Mouse (Mus musculus) myocyte (in vitro differentiated cells): ENCODE results near the gene Ints5. TPM values are rescaled to one million over a fixed set of nuclear protein-coding genes. Genes with fewer than 3 reads are reported as not detected.

Experiments
- H3K27me3 ChIP-seq: one replicate; pipeline ENCODE4 v1.6.1; 2011; ENCODE audit not compliant: control insufficient read depth, insufficient read depth, insufficient read length
- H3K36me3 ChIP-seq: one replicate; pipeline ENCODE4 v1.6.1; 2011; ENCODE audit not compliant: control insufficient read depth, insufficient read depth
- H3K4me2 ChIP-seq: one replicate; pipeline ENCODE4 v1.6.1; 2011; ENCODE audit warnings: low read depth, control low read depth
- H3K4me3 ChIP-seq: one replicate; pipeline ENCODE4 v1.5.1; 2011; ENCODE audit warnings: mild to moderate bottlenecking, control low read depth, moderate library complexity
- H3K79me2 ChIP-seq: one replicate; pipeline ENCODE4 v1.6.1; 2011; ENCODE audit not compliant: control insufficient read depth, insufficient read depth
- H3ac ChIP-seq: one replicate; pipeline ENCODE4 v1.6.1; 2011; ENCODE audit not compliant: control insufficient read depth, insufficient read length
- CEBPB ChIP-seq: IDR thresholded peaks from 2 replicates; pipeline ENCODE4 v1.6.1; 2011; ENCODE audit warnings: mild to moderate bottlenecking, moderate library complexity; ENCODE audit not compliant: poor library complexity, insufficient read depth, severe bottlenecking
- E2F4 ChIP-seq: IDR thresholded peaks from one replicate; pipeline ENCODE4 v1.6.1; 2011; ENCODE audit warnings: mild to moderate bottlenecking, control low read depth, moderate library complexity; ENCODE audit not compliant: insufficient read depth
- MAX ChIP-seq: IDR thresholded peaks from one replicate; pipeline ENCODE4 v1.6.1; 2011; ENCODE audit warnings: low read depth, mild to moderate bottlenecking, control low read depth
- MYOD1 ChIP-seq, 3 experiments: IDR thresholded peaks; one replicate each; pipeline ENCODE4 v1.6.1; 2011; ENCODE audit warnings: control low read depth in 2 of 3, low read depth in 2 of 3, mild to moderate bottlenecking in 2 of 3, moderate library complexity in 1 of 3; ENCODE audit not compliant: insufficient read length in 2 of 3, control insufficient read depth in 1 of 3
- MYOG ChIP-seq, 3 experiments: IDR thresholded peaks; one replicate each; pipeline ENCODE4 v1.6.1; 2011; ENCODE audit warnings: control low read depth in 2 of 3, low read depth in 2 of 3, mild to moderate bottlenecking in 2 of 3; ENCODE audit not compliant: insufficient read length in 2 of 3, control insufficient read depth in 1 of 3, insufficient read depth in 1 of 3
- POLR2A ChIP-seq: IDR thresholded peaks from one replicate; pipeline ENCODE4 v1.6.1; 2011; ENCODE audit warnings: low read depth, mild to moderate bottlenecking, control low read depth, moderate library complexity; ENCODE audit not compliant: insufficient read length
- POLR2AphosphoS2 ChIP-seq: IDR thresholded peaks from one replicate; pipeline ENCODE4 v1.6.1; 2011; ENCODE audit warnings: low read depth, control low read depth; ENCODE audit not compliant: insufficient read length
- REST ChIP-seq: IDR thresholded peaks from one replicate; pipeline ENCODE4 v1.6.1; 2011; ENCODE audit warnings: mild to moderate bottlenecking, control low read depth, moderate library complexity; ENCODE audit not compliant: insufficient read depth, insufficient read length
- SRF ChIP-seq: IDR thresholded peaks from one replicate; pipeline ENCODE4 v1.6.1; 2011; ENCODE audit warnings: low read depth; ENCODE audit not compliant: control insufficient read depth, insufficient read length
- TCF12 ChIP-seq: IDR thresholded peaks from one replicate; pipeline ENCODE4 v1.6.1; 2011; ENCODE audit warnings: mild to moderate bottlenecking, control low read depth; ENCODE audit not compliant: poor library complexity, insufficient read depth, severe bottlenecking
- TCF3 ChIP-seq: IDR thresholded peaks from one replicate; pipeline ENCODE4 v1.6.1; 2011; ENCODE audit warnings: low read depth, control low read depth; ENCODE audit not compliant: insufficient read length
- USF1 ChIP-seq: IDR thresholded peaks from one replicate; pipeline ENCODE4 v1.6.1; 2011; ENCODE audit warnings: low read depth, mild to moderate bottlenecking, control low read depth, moderate library complexity
- polyA plus RNA-seq: library from polyadenylated mRNA; unstranded; fragments of >200 nt; fragmentation: generic; extraction: Trizol; gene quantifications from one replicate; pipeline ENCODE4 v1.2.1, GENCODE M21; 2012; ENCODE audit warnings: missing spikeins

Ints5 gene
- polyA plus RNA-seq, result 23.2 TPM

DNA sequence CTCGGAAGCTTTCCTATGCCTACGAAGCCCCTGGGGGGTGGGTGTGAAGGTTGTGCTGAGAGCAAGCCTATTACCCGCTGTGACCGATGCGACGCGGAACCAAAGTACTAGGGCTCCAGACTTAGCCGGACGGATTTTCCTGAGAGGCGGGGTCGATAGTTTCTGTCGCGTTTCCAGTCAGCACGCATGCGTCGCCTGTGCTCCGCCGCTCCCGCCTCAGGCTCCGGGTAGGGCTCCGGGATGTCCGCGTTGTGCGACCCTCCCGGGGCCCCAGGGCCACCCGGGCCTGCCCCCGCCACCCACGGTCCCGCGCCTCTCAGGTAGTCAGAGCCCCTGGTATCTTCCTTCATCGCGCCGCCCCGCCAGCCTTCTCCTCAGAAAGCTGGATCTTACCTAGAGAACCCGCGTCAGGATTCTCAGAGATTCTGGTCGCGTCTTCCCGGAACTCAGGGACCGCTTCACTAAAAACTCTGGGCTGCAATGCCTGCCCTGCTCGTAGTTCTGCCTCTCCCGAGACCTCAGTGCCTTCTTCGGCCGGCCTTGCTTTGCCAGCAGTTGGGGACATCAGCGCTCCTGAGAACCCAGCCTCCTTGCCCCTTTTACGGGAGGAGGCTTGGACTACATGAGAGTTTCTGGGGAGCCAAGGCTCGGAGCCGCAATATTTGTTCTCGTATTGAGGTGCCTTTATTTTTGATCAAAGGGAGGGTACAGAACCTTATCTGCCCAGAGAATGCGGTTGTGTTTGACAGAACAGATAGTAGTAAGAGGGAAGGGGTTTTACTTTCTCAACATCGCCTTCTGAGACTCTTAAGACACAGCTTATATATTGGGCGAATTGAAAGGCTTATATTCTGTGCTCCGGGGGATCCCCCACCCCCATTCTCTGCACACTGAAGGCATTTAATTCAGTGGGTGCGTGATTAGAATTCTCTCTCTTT is at the start of gene Ints5:
Gene Ints5 (plus strand): TSS at position 177 of the 938 bp plus-strand sequence.
- Histone ChIP-seq H3K36me3 (no peaks in the 10 kb centered on the region), H3ac (peak within 1 kb of the TSS; percentile 35)
- peak; percentile 91 for TF ChIP-seq POLR2A
- no peak for TF ChIP-seq E2F4
- no peak for TF ChIP-seq USF1
- no peak for TF ChIP-seq CEBPB
- TF ChIP-seq SRF, result peak; percentile 35
- TF ChIP-seq POLR2AphosphoS2, result peak; percentile 96
- no peak for TF ChIP-seq REST

DNA sequence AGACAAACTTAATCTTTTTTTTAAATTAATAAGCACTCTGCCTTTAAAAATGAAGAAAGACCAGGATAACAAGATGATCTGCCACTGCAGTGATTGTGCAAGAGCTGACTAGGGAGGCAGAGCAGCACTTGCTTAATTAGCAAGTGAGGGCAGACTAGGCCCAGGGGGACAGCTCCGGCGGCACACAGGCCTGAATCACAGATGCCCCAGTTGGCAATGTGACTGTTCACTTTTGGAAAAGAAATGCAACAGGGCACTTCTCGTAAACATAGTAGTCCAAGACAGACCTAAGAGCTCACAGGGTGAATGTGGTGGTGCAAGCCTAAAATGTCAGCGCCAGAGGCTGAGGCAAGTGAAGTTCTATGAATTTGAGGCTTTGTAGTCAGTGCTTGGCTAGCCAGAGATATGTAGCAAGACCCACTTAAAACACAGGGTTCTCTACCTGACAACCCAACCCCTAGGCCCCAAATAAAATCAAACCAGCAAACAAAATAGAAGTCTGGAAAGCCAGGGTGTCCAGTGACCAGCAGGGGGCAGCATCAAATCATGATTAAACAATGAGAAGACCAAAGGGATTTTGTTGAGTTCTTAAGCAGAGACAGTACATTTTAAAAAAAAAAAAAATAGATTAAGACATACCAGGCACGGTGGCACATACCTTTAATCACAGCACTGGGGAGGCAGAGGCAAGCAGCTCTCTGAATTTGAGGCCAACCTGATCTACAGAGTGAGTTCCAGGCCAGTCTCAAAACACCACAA is 48.3 kb upstream of the Ints5 start:
- TF ChIP-seq TCF12, result no peak
- TF ChIP-seq TCF3, result no peak
- TF ChIP-seq MYOD1 (IDR thresholded peaks at IDR 0.05; ENCODE audit: control insufficient read depth in 1 of 3, insufficient read length in 2 of 3, low read depth in 2 of 3), result no peak
- TF ChIP-seq USF1, result no peak
- no peak for TF ChIP-seq MYOG (IDR thresholded peaks at IDR 0.05; ENCODE audit: control insufficient read depth in 1 of 3, insufficient read depth in 1 of 3, insufficient read length in 2 of 3, low read depth in 2 of 3)
- TF ChIP-seq MAX, result no peak
- TF ChIP-seq E2F4, result no peak
- TF ChIP-seq CEBPB, result no peak
- no peak for TF ChIP-seq POLR2AphosphoS2
- no peak for TF ChIP-seq REST
- no peak for TF ChIP-seq POLR2A
- no peak for TF ChIP-seq SRF
- H3K36me3 ChIP-seq, result peaks cover 31% of the 10 kb centered on the region

More for the DNA sequence above, at the start of gene Ints5:
- Histone ChIP-seq H3K79me2 (peaks cover 47% of the 10 kb centered on the region), H3K4me3 (peak within 1 kb of the TSS; percentile 67), H3K27me3 (no peaks in the 10 kb centered on the region), H3K4me2 (peak within 1 kb of the TSS; percentile 96)

DNA sequence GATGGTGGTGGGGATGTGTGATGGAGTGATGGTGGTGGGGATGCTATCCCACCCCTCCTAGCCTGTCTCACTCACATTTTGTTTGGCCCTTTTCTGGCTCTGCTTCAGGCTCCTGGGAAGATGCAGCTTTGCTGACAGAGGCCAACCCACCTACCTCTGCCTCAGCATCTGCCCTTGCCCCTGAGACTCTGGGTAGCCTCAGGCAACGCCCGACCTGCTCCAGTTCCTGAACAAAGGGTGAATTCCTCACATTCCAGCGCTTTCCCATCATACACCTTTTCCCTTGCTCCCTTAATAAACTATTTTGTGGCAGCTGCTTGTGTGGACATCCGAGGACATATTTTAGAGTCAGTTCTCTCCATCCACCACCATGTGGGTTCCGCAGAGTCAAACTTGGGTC is 44.4 kb upstream of the Ints5 start:
- peaks cover 27% of the 10 kb centered on the region for H3K36me3 ChIP-seq
- H3K4me3 ChIP-seq, result no peak overlapping the region
- no peak overlapping the region for H3K4me2 ChIP-seq
- no peaks in the 10 kb centered on the region for H3K27me3 ChIP-seq
- no peak overlapping the region for H3ac ChIP-seq
- H3K79me2 ChIP-seq, result no peaks in the 10 kb centered on the region
- TF ChIP-seq MYOG (IDR thresholded peaks at IDR 0.05; ENCODE audit: control insufficient read depth in 1 of 3, insufficient read depth in 1 of 3, insufficient read length in 2 of 3, low read depth in 2 of 3) (no peak), TCF12 (no peak), TCF3 (no peak), USF1 (no peak), CEBPB (no peak)

More for the DNA sequence above, 48.3 kb upstream of the Ints5 start:
- no peaks in the 10 kb centered on the region for H3K79me2 ChIP-seq
- no peak overlapping the region for H3ac ChIP-seq
- H3K4me2 ChIP-seq, result no peak overlapping the region
- no peaks in the 10 kb centered on the region for H3K27me3 ChIP-seq
- H3K4me3 ChIP-seq, result no peak overlapping the region

- TF ChIP-seq USF1 (peak; percentile 57), REST (no peak)
- no peak within 1 kb of the TSS for H3K4me3 ChIP-seq
- no peaks in the 10 kb centered on the region for H3K79me2 ChIP-seq
Observed at GRCm38 (mm10) chr19:8850402-8850901, 42.4 kb upstream of the Ints5 start, which contains the start of gene Lrrn4cl. TSS of gene Lrrn4cl (plus strand) at chr19:8850768.

DNA sequence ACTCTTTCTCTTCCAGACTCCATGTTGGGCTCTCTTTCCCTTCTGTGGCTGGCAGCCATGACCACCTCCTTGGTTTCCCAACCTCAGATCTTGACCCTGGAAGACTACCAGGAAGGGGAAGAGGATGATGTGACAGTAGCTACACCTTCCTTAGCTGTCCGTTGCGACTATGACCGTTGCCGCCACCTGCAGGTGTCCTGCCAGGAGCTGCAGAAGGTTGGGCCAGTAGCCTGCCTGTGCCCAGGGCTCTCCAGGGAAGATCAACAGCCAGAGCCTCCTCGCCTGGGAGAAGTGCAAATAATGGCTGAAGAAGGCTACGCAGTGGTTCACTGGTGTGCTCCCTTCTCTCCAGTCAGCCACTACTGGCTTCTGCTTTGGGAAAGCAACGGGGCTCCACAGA is 41.2 kb upstream of the Ints5 start:
- no peak for TF ChIP-seq TCF12
- TF ChIP-seq REST, result no peak
- TF ChIP-seq MAX, result no peak
- no peak for TF ChIP-seq MYOD1 (IDR thresholded peaks at IDR 0.05; ENCODE audit: control insufficient read depth in 1 of 3, insufficient read length in 2 of 3, low read depth in 2 of 3)
- no peak for TF ChIP-seq POLR2A
- no peak for TF ChIP-seq POLR2AphosphoS2
- no peak for TF ChIP-seq TCF3
- TF ChIP-seq SRF, result no peak
- TF ChIP-seq MYOG (IDR thresholded peaks at IDR 0.05; ENCODE audit: control insufficient read depth in 1 of 3, insufficient read depth in 1 of 3, insufficient read length in 2 of 3, low read depth in 2 of 3), result no peak
- no peak for TF ChIP-seq CEBPB
- no peak for TF ChIP-seq USF1
- no peak for TF ChIP-seq E2F4
- Histone ChIP-seq H3K4me3 (no peak overlapping the region), H3K36me3 (peaks cover 12% of the 10 kb centered on the region)

More at GRCm38 (mm10) chr19:8850402-8850901, 42.4 kb upstream of the Ints5 start, which contains the start of gene Lrrn4cl:
- Histone ChIP-seq H3K4me2 (peak within 1 kb of the TSS; percentile 20), H3K36me3 (peaks cover 22% of the 10 kb centered on the region), H3ac (no peak within 1 kb of the TSS), H3K27me3 (no peaks in the 10 kb centered on the region)

More for the DNA sequence above, 41.2 kb upstream of the Ints5 start:
- no peak overlapping the region for H3ac ChIP-seq
- H3K27me3 ChIP-seq, result no peaks in the 10 kb centered on the region
- H3K79me2 ChIP-seq, result no peaks in the 10 kb centered on the region
- H3K4me2 ChIP-seq, result no peak overlapping the region
